Mouse (Mus musculus) hindbrain, embryonic 13.5 days (tissue): ENCODE data around the gene Ifrd2. TPM values are rescaled to one million over a fixed set of nuclear protein-coding genes. Genes with fewer than 3 reads are reported as not detected.
A peak's percentile ranks its signal among the peaks of the same experiment; 100 is the strongest.

Experiments
- ATAC-seq: fragments of 200-750 bp; cut with Nextera tagmentation; 2 replicates; pipeline ENCODE4 v1.8.0; 2017; ENCODE audit warnings: moderate TSS enrichment; ENCODE audit not compliant: low FRiP score
- H3K27ac ChIP-seq: fragments of 300-500 bp; sonication (generic); 2 replicates; pipeline ENCODE4 v1.5.1; 2015; ENCODE audit warnings: inconsistent platforms, mild to moderate bottlenecking, moderate library complexity
- H3K27me3 ChIP-seq: fragments of 300-500 bp; sonication (generic); 2 replicates; pipeline ENCODE4 v1.6.1; 2015; ENCODE audit warnings: mild to moderate bottlenecking, inconsistent platforms
- H3K36me3 ChIP-seq: fragments of 300-500 bp; sonication (generic); 2 replicates; pipeline ENCODE4 v1.6.1; 2015; ENCODE audit warnings: mild to moderate bottlenecking, inconsistent platforms
- H3K4me1 ChIP-seq: fragments of 300-500 bp; sonication (generic); replicated peaks from 2 replicates; pipeline ENCODE4 v1.6.1; 2015; ENCODE audit warnings: inconsistent platforms
- H3K4me2 ChIP-seq: fragments of 300-500 bp; sonication (generic); 2 replicates; pipeline ENCODE4 v1.6.1; 2015; ENCODE audit warnings: inconsistent platforms, mild to moderate bottlenecking, moderate library complexity
- H3K4me3 ChIP-seq: fragments of 300-500 bp; sonication (generic); 2 replicates; pipeline ENCODE4 v1.5.1; 2015; ENCODE audit warnings: mild to moderate bottlenecking, inconsistent platforms
- H3K9ac ChIP-seq: fragments of 300-500 bp; sonication (generic); 2 replicates; pipeline ENCODE4 v1.6.1; 2015; ENCODE audit warnings: mild to moderate bottlenecking, inconsistent platforms
- H3K9me3 ChIP-seq: fragments of 300-500 bp; sonication (generic); 2 replicates; pipeline ENCODE4 v1.6.1; 2016; ENCODE audit warnings: inconsistent platforms
- WGBS: fragments of 180-500 bp; shearing (Covaris S2); methylation state at CpG from one replicate; pipeline ENCODE4 v1.1.7; 2015; 5-methylcytosine and 5-hydroxymethylcytosine counted together
- polyA plus RNA-seq: library from polyadenylated mRNA; unstranded; fragments of >200 nt; fragmentation: Nextera tagmentation; extraction: Ambion mirVana; gene quantifications from 2 replicates; pipeline ENCODE4 v1.2.1, GENCODE M21; 2015

Ifrd2 gene
- polyA plus RNA-seq, result 11.8 and 14.1 TPM in 2 replicates

DNA sequence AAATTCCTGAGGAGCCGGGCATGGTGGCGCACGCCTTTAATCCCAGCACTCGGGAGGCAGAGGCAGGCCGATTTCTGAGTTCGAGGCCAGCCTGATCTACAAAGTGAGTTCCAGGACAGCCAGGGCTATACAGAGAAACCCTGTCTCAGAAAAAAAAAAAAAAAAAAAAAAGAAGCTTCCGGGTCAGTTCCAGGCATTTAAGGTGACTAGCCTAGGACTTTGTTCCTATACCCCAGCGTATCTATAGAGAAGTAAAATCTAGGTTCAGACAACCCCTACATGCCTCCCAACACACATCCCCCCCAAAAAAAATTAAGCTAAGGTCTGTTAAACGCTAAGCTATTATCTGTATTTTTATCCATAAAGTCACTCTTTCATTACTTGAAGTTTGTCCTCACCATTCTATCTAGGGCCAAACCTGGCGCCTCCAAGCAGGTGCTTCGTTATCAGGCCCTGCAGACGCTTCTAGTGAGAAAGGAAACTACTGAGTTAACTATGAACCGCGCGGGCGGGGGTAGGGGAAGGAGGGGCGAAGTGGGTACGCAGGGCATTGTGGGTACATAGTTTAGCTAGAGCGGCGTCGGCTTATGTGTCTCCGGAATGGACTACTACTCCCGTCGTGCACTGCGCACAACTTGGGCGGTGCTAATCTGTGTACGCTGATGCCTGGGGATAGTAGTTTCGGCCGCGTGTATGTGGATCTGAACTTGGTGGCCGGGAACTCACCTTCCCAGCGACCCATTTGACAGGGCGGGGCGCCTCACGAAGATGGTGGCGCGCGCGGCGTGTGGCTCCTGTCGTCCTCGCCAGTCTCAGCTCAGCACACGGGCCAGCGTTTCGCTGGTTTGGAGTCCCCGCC is at the start of gene Ifrd2:
Gene Ifrd2, plus strand, starts transcription at position 669 of the 859 bp plus-strand sequence.
- peak; percentile 97 for ATAC-seq
- no peak within 1 kb of the TSS for H3K27ac ChIP-seq

DNA sequence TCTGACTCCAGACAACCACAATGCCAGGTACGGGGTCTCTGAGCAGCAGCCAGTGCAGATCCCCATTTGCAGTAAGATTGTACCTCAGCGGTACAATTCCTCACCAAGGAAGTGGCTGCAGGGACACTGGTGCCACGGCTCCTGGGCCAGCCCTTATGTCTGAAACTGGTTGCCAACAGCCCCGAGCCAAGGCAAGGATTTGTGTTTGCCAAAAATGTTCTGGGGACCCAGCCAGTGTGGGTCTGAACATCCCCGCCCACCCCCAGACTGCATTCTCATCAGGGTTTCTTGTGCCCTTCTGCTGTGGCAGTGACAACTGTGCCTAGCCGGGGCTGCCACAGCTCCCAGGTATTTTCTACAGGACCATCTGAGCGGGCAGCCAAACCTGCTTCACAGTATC is 49.2 kb upstream of the Ifrd2 start:
- no peak overlapping the region for H3K9ac ChIP-seq
- ATAC-seq, result no peak
- H3K4me3 ChIP-seq, result no peak overlapping the region
- H3K36me3 ChIP-seq, result peaks cover 32% of the 10 kb centered on the region
- 95% methylated on average over 7 of the region's 7 CpGs for WGBS
- H3K27me3 ChIP-seq, result no peaks in the 10 kb centered on the region
- no peak overlapping the region for H3K27ac ChIP-seq
- no peak overlapping the region; the same call in 1 of the 2 replicates for H3K4me2 ChIP-seq
- H3K4me1 ChIP-seq, result peaks cover 67% of the 10 kb centered on the region
- no peaks in the 10 kb centered on the region for H3K9me3 ChIP-seq

More for the DNA sequence above, at the start of gene Ifrd2:
- Histone ChIP-seq H3K27me3 (no peaks in the 10 kb centered on the region), H3K4me2 (peak within 1 kb of the TSS; percentile 86), H3K36me3 (peaks cover 36% of the 10 kb centered on the region), H3K9me3 (no peaks in the 10 kb centered on the region), H3K4me3 (peak within 1 kb of the TSS; percentile 71), H3K4me1 (peaks cover 15% of the 10 kb centered on the region), H3K9ac (peak within 1 kb of the TSS; percentile 69)
- 13% methylated on average over 46 of the region's 46 CpGs for WGBS

DNA sequence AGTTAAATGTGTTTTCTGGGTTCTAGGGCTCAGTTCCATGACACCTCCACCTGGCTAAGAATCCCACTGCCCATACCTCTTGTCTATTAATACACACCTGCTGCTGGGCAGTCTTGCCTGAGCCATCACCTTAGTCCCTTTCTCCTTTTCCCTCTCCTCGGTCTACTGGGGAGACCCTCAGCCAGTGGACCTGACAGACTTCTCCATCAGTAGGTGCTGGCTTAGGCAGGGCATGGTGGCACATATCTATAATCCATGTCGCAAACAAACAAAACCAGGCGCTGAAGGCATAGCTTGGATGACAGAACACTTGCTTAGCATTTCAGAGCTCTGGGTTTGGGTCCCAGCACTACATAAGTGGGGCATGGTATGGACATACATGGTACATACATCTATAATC is 48.7 kb upstream of the Ifrd2 start:
- H3K9me3 ChIP-seq, result no peaks in the 10 kb centered on the region
- no peaks in the 10 kb centered on the region for H3K27me3 ChIP-seq
- ATAC-seq, result no peak
- peaks cover 36% of the 10 kb centered on the region for H3K36me3 ChIP-seq
- H3K9ac ChIP-seq, result no peak overlapping the region
- no peak overlapping the region for H3K27ac ChIP-seq
- H3K4me3 ChIP-seq, result no peak overlapping the region
- no peak overlapping the region for H3K4me2 ChIP-seq
- 97% methylated on average over 3 of the region's 3 CpGs for WGBS
- H3K4me1 ChIP-seq, result peaks cover 67% of the 10 kb centered on the region

DNA sequence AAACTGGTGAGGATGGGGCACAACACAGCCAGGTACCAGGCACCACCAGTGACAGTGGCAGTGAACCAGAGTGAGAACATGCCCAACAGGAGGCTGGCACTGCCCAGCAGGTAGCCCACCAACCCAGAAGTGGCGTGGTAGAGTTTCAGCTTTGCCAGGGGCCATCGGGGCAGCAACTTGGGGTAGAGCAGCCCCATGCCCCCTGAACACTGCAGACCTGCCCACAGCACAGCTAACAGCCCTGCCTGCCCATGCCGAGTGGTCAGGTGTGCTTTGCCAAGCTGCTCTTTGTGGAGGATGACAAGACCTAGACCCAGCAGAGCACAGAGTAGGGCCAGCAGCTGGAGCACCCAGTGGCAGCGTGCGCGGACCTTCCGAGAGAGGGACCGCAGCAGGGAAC is 47.5 kb upstream of the Ifrd2 start:
- Histone ChIP-seq H3K4me2 (no peak overlapping the region), H3K27ac (no peak overlapping the region), H3K4me3 (no peak overlapping the region), H3K9ac (0 out of 2 replicates have a peak overlapping the region, but pooled peaks have one; percentile 5), H3K36me3 (peaks cover 49% of the 10 kb centered on the region), H3K27me3 (no peaks in the 10 kb centered on the region), H3K4me1 (peaks cover 66% of the 10 kb centered on the region), H3K9me3 (no peaks in the 10 kb centered on the region)
- no peak for ATAC-seq
- 98% methylated on average over 8 of the region's 8 CpGs for WGBS

DNA sequence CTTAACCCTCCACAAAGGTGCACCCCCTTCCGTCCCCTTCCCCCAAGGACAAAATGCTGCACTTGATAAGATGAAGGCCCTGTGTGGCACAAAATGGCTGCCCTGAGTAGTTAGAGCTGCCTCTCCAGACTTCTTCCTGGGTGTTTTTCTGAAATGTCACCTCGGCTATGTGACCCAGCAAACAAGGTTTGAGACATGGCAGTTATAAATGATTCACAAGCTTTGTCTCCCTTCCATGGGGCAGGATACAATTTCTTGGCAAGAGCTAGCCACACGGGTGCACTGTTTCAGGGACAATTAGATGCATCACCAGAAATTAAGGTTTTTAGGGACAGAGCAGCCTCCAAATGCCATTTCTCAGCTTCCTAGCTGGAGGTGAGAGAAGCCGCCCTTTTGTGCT is 47.0 kb upstream of the Ifrd2 start:
- H3K27me3 ChIP-seq, result no peaks in the 10 kb centered on the region
- H3K9ac ChIP-seq, result peak overlapping the region; percentile 72; the same call in 1 of the 2 replicates
- ATAC-seq, result no peak
- peaks cover 51% of the 10 kb centered on the region for H3K36me3 ChIP-seq
- peak overlapping the region; percentile 64 for H3K4me3 ChIP-seq
- H3K4me2 ChIP-seq, result peak overlapping the region; percentile 83
- H3K4me1 ChIP-seq, result peaks cover 66% of the 10 kb centered on the region
- no peak overlapping the region for H3K27ac ChIP-seq
- no peaks in the 10 kb centered on the region for H3K9me3 ChIP-seq
- WGBS, result 65% methylated on average over 4 of the region's 4 CpGs

DNA sequence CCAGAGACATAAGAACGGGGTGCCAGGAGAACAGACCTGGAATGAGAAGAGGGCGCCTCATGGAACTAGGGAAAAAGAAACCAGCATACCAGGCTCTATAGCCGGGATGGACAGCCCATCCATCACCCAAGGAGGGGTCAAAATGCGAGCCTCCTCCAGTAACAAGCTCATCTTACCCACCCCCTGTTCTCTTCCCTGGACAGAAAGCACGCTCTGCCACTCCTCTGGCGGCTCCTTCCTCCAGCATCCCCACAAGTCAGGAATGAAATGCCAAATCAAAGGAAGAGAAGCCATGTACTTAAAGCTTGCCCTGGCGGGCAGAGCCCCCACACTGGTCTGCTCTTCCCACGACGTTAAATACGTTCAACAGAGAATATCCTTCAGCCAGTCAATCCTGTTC is 46.4 kb upstream of the Ifrd2 start:
- Histone ChIP-seq H3K9me3 (no peaks in the 10 kb centered on the region), H3K4me3 (peak overlapping the region; percentile 64), H3K27ac (0 out of 2 replicates have a peak overlapping the region, but pooled peaks have one; percentile 70), H3K27me3 (no peaks in the 10 kb centered on the region), H3K9ac (peak overlapping the region; percentile 72), H3K36me3 (peaks cover 51% of the 10 kb centered on the region), H3K4me2 (peak overlapping the region; percentile 83), H3K4me1 (peaks cover 63% of the 10 kb centered on the region)
- ATAC-seq, result no peak
- WGBS, result 29% methylated on average over 10 of the region's 10 CpGs

DNA sequence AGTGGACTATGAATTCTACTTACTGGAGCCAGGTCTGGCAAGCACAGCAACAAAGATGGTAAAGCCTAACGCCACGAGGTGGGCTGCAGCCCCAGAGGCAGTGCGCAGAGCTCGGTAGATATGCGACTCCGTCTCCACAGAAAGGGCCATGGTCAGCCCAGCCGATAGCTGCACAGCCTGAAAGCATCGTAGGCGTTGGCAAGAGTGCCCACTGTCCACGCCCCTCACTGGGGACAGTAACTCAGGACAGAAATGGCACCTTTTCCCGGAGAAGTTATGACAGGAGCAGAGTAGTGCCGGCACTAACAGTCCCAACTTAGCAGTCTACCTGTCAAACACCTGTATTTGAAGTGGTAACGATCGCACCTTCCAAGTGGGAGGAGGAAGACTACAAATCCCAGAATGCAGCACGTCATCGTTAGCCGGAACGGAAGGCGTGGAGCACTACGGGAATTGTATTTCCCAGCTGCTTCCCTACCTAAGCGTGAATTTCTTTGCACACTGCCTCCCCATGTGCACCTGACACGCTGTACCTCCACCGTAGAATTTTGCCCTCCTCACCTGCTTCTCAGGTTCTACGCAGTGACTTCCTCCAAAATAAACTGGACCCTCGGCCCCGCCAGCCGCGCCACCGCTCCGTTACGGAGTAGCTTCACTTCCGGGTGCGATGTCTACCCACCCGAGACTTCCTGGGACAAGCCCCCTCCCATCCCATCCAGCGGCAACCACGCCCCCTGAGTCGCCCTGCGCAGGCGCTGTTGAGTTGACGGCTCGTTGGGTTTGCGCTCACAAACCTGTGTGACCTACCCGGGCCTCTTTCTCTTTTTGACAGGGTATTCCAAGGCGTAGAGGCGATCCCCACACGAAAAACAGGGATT is 45.7 kb upstream of the Ifrd2 start, which contains the start of the genes Cyb561d2 and Nprl2:
Gene Cyb561d2, minus strand, starts transcription at position 720 of the 878 bp plus-strand sequence.
Gene Nprl2, plus strand, starts transcription at position 753 of the 878 bp plus-strand sequence.
- under 1% methylated on average over 46 of the region's 46 CpGs for WGBS
- H3K9ac ChIP-seq, result peak within 1 kb of the TSS; percentile 72
- peak within 1 kb of the TSS; percentile 74 for H3K27ac ChIP-seq
- peak within 1 kb of the TSS; percentile 64 for H3K4me3 ChIP-seq
- ATAC-seq, result peak; percentile 87
- H3K9me3 ChIP-seq, result no peaks in the 10 kb centered on the region
- peaks cover 63% of the 10 kb centered on the region for H3K4me1 ChIP-seq
- H3K27me3 ChIP-seq, result no peaks in the 10 kb centered on the region
- H3K36me3 ChIP-seq, result peaks cover 51% of the 10 kb centered on the region
- peak within 1 kb of the TSS; percentile 83 for H3K4me2 ChIP-seq

DNA sequence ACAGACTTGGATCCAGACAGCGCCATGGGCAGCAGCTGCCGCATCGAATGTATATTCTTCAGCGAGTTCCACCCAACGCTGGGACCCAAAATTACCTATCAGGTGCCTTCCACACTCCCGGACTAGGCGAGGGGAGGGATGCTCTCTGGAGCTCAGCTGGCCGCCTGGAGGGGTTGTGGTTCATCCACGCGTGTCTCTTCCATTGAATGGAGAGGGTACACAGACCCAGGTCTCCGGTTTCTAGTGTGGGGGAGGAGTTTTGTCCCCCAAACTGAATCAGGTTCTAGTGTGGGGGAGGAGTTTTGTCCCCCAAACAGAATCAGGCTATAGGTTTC is 45.1 kb upstream of the Ifrd2 start:
- peak overlapping the region; percentile 83 for H3K4me2 ChIP-seq
- peak overlapping the region; percentile 74 for H3K27ac ChIP-seq
- H3K36me3 ChIP-seq, result peaks cover 50% of the 10 kb centered on the region
- H3K9me3 ChIP-seq, result no peaks in the 10 kb centered on the region
- peaks cover 63% of the 10 kb centered on the region for H3K4me1 ChIP-seq
- H3K4me3 ChIP-seq, result peak overlapping the region; percentile 64
- peak overlapping the region; percentile 72 for H3K9ac ChIP-seq
- no peaks in the 10 kb centered on the region for H3K27me3 ChIP-seq
- ATAC-seq, result peak; percentile 25; the same call in 1 of the 2 replicates
- 2% methylated on average over 11 of the region's 11 CpGs for WGBS

DNA sequence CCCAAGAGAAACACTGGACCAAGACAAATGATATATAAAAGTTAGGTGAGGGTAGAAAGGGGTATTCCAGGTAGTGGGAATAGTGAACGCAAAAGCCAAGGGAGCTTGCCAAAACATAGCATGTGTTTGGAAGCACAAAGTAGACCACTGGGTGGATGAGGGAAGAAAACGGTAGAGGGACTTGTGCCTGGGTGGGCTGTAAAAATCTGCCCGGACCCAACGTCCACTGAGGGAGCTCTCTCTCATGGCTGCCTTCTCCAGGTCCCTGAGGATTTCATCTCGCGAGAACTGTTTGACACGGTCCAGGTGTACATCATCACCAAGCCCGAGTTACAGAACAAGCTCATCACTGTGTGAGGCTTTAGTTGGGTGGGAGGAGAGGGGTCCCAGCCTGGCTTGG is 44.7 kb upstream of the Ifrd2 start:
- peak overlapping the region; percentile 83 for H3K4me2 ChIP-seq
- peak overlapping the region; percentile 72 for H3K9ac ChIP-seq
- peak overlapping the region; percentile 64 for H3K4me3 ChIP-seq
- H3K36me3 ChIP-seq, result peaks cover 46% of the 10 kb centered on the region
- peaks cover 63% of the 10 kb centered on the region for H3K4me1 ChIP-seq
- peak overlapping the region; percentile 74; the same call in 1 of the 2 replicates for H3K27ac ChIP-seq
- H3K9me3 ChIP-seq, result no peaks in the 10 kb centered on the region
- ATAC-seq, result no peak
- 39% methylated on average over 8 of the region's 8 CpGs for WGBS
- H3K27me3 ChIP-seq, result no peaks in the 10 kb centered on the region

DNA sequence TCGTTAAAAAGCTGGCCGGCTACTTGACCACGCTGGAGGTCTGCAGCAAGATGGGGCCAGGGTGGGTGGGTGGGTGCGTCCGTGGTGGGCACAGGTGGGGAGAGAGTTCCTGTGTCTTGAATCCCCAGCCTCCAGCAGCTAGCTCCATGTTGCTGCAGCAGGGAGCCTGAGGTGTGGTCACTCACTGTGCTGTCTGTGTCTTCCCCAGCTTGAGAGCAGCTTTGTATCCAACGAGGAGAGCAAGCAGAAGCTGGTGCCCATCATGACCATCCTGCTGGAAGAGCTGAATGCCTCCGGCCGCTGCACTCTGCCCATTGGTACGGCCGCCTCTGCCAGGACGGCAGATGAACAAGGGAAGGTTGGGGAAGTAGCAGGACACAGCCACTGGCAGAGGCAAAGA is 44.1 kb upstream of the Ifrd2 start:
- H3K36me3 ChIP-seq, result peaks cover 41% of the 10 kb centered on the region
- no peak overlapping the region for H3K9ac ChIP-seq
- H3K4me3 ChIP-seq, result no peak overlapping the region
- ATAC-seq, result no peak
- peaks cover 61% of the 10 kb centered on the region for H3K4me1 ChIP-seq
- H3K4me2 ChIP-seq, result no peak overlapping the region
- no peak overlapping the region for H3K27ac ChIP-seq
- 90% methylated on average over 11 of the region's 11 CpGs for WGBS
- peaks cover 4% of the 10 kb centered on the region for H3K27me3 ChIP-seq
- no peaks in the 10 kb centered on the region for H3K9me3 ChIP-seq

DNA sequence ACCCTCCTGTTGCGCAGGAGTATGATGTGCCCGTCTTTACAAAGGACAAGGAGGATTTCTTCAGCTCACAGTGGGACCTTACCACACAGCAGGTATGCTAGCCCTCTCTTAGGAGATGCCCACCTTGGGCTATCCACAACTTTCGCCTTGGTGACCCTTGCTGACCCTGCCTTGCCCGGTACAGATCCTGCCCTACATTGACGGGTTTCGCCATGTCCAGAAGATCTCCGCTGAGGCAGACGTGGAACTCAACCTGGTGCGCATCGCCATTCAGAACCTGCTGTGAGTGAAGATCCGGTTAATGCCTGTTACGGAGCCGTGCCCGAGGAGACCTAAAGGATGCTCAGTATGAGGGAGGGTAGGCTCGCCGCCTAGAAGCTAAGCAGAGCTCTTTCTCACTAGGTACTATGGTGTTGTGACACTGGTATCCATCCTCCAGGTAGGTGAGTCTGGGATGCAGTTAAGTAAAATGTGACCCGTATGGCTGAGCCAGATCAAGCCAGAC is 43.2 kb upstream of the Ifrd2 start:
- H3K4me3 ChIP-seq, result no peak overlapping the region
- peaks cover 14% of the 10 kb centered on the region for H3K27me3 ChIP-seq
- WGBS, result 95% methylated on average over 17 of the region's 17 CpGs
- H3K9me3 ChIP-seq, result no peaks in the 10 kb centered on the region
- no peak overlapping the region for H3K9ac ChIP-seq
- peaks cover 31% of the 10 kb centered on the region for H3K36me3 ChIP-seq
- no peak for ATAC-seq
- H3K4me2 ChIP-seq, result no peak overlapping the region
- H3K4me1 ChIP-seq, result peaks cover 61% of the 10 kb centered on the region
- no peak overlapping the region for H3K27ac ChIP-seq

DNA sequence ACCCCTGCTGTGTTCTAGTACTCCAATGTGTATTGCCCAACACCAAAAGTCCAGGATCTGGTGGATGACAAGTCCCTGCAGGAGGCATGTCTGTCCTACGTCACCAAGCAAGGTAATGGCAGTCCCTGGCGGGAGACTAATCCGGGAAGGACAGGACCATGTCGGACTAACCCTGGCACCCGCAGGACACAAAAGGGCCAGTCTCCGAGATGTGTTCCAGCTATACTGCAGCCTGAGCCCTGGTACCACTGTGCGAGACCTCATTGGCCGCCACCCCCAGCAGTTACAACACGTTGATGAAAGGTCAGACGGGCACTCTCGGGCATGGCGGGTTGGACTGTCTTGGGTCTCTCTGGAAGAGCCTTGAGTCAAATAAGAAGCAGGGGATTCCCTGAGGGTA is 42.7 kb upstream of the Ifrd2 start:
- WGBS, result 94% methylated on average over 12 of the region's 12 CpGs
- H3K27ac ChIP-seq, result no peak overlapping the region
- no peak overlapping the region for H3K4me3 ChIP-seq
- peaks cover 61% of the 10 kb centered on the region for H3K4me1 ChIP-seq
- H3K9me3 ChIP-seq, result no peaks in the 10 kb centered on the region
- no peak overlapping the region for H3K4me2 ChIP-seq
- H3K36me3 ChIP-seq, result peaks cover 26% of the 10 kb centered on the region
- H3K9ac ChIP-seq, result no peak overlapping the region
- no peak for ATAC-seq
- peaks cover 19% of the 10 kb centered on the region for H3K27me3 ChIP-seq
